Mouse (Mus musculus) lung, embryonic 16.5 days (tissue): ENCODE results near the gene Aldh1l2. TPM values are rescaled to one million over a fixed set of nuclear protein-coding genes. Genes with fewer than 3 reads are reported as not detected.

Source experiments
- ATAC-seq: fragments of 200-750 bp; cut with Nextera tagmentation; 2 replicates; pipeline ENCODE4 v1.8.0; 2017; ENCODE audit warnings: low read depth, mild to moderate bottlenecking, moderate library complexity
- H3K27ac ChIP-seq: fragments of 300-500 bp; sonication (generic); 2 replicates; pipeline ENCODE4 v1.5.1; 2014; ENCODE audit warnings: mild to moderate bottlenecking, control low read depth, low read length
- H3K27me3 ChIP-seq: fragments of 300-500 bp; sonication (generic); 2 replicates; pipeline ENCODE4 v1.6.1; 2014; ENCODE audit warnings: low read depth, low read length, mixed read lengths; ENCODE audit not compliant: control insufficient read depth, insufficient read depth
- H3K36me3 ChIP-seq: fragments of 300-500 bp; sonication (generic); 2 replicates; pipeline ENCODE4 v1.6.1; 2014; ENCODE audit warnings: low read length; ENCODE audit not compliant: control insufficient read depth, insufficient read depth
- H3K4me1 ChIP-seq: fragments of 300-500 bp; sonication (generic); replicated peaks from 2 replicates; pipeline ENCODE4 v1.6.1; 2014; ENCODE audit warnings: low read length, mixed read lengths; ENCODE audit not compliant: control insufficient read depth, insufficient read depth
- H3K4me2 ChIP-seq: fragments of 300-500 bp; sonication (generic); 2 replicates; pipeline ENCODE4 v1.6.1; 2014; ENCODE audit warnings: low read depth, low read length, control low read depth
- H3K4me3 ChIP-seq: fragments of 300-500 bp; sonication (generic); 2 replicates; pipeline ENCODE4 v1.5.1; 2014; ENCODE audit warnings: mild to moderate bottlenecking, low read length, control low read depth
- H3K9ac ChIP-seq: fragments of 300-500 bp; sonication (generic); 2 replicates; pipeline ENCODE4 v1.6.1; 2014; ENCODE audit warnings: low read length, control low read depth
- H3K9me3 ChIP-seq: fragments of 300-500 bp; sonication (generic); 2 replicates; pipeline ENCODE4 v1.6.1; 2016; ENCODE audit warnings: low read length; ENCODE audit not compliant: control insufficient read depth
- WGBS: fragments of 180-500 bp; shearing (Covaris S2); extraction: QIAGEN DNeasy Blood & Tissue Kit; methylation state at CpG from one replicate; pipeline ENCODE4 v1.1.7; 2014; 5-methylcytosine and 5-hydroxymethylcytosine counted together
- polyA plus RNA-seq: library from polyadenylated mRNA; unstranded; fragments of >200 nt; fragmentation: Nextera tagmentation; extraction: Ambion mirVana; gene quantifications from 2 replicates; pipeline ENCODE4 v1.2.1, GENCODE M21; 2015

Gene Aldh1l2
- polyA plus RNA-seq, 1 experiment from 2014 or later = 2.5 TPM

DNA sequence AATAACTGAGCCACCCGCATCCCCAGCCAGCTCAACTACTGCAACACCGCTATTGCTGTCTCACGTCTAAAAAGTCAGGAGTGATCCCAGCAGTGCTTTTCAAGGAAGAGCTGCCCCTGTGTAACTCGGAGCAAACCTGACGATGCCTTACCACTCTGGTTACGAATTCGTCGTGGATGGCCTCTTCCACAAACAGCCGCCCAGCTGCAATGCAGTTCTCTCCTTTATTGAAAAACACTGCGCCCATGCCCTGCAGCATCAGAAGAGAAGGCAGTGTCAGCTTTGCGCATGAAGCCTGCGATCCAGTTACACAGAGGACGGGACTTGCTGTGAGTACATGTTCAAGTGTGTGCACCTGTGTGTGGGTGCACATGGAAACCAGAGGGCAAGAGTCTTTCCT is 36.6 kb downstream of the Aldh1l2 start:
- Histone ChIP-seq H3K4me3 (no peak overlapping the region), H3K9ac (no peak overlapping the region), H3K4me1 (no peaks in the 10 kb centered on the region), H3K4me2 (no peak overlapping the region), H3K9me3 (no peaks in the 10 kb centered on the region), H3K27me3 (no peaks in the 10 kb centered on the region), H3K27ac (no peak overlapping the region), H3K36me3 (no peaks in the 10 kb centered on the region)
- 79% methylated on average over 13 of the region's 13 CpGs for WGBS
- no peak for ATAC-seq

DNA sequence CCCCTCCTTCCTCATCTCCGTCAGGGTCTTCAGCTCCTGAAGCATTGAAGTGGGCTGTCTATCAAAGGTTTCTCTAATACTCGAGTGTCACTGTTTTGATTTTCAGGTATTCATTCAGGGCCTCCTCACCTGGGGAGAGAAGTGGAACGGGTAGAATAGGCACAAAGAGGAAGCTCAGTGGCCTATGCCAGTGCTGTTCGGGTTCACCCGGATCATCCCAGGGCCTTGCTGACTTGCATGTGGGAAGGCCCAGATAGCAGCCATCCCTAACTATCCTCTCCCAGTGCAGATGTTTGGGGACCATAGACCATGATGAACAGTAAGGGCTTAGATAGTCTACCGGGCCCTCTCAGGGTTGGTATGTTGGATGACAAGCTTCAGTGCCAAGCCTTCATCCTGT is 43.4 kb downstream of the Aldh1l2 start:
- H3K36me3 ChIP-seq = no peaks in the 10 kb centered on the region
- no peaks in the 10 kb centered on the region for H3K4me1 ChIP-seq
- H3K27me3 ChIP-seq = no peaks in the 10 kb centered on the region
- H3K4me2 ChIP-seq = no peak overlapping the region
- WGBS = 82% methylated on average over 6 of the region's 6 CpGs
- no peak overlapping the region for H3K9ac ChIP-seq
- no peak for ATAC-seq
- H3K27ac ChIP-seq = no peak overlapping the region
- H3K4me3 ChIP-seq = no peak overlapping the region
- H3K9me3 ChIP-seq = no peaks in the 10 kb centered on the region

DNA sequence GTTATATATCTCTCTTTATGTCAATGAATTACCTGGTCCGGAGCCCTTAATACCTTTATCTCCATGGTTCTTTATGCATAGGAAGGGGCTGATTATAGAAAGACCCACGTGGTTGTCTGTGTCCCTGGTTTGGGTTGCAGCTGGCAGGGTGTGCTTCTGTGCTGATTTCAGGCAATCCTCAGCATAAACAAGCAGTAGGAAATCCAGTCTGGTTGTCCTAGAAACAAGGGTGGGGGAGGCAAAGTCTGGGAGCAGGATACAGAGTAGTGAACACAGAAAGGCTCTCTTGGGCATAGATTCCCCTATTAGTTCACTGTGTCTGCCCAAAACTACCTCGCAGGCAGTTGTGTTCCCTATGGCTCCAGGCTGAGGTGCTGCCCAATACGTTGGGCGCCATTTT is 56.7 kb downstream of the Aldh1l2 start:
- H3K36me3 ChIP-seq = no peaks in the 10 kb centered on the region
- H3K4me1 ChIP-seq = no peaks in the 10 kb centered on the region
- 87% methylated on average over 5 of the region's 5 CpGs for WGBS
- no peak overlapping the region for H3K27ac ChIP-seq
- H3K9me3 ChIP-seq = peaks cover 3% of the 10 kb centered on the region; the same call in 1 of the 2 replicates
- H3K4me3 ChIP-seq = no peak overlapping the region
- H3K9ac ChIP-seq = no peak overlapping the region
- ATAC-seq = no peak
- no peak overlapping the region for H3K4me2 ChIP-seq
- H3K27me3 ChIP-seq = no peaks in the 10 kb centered on the region

DNA sequence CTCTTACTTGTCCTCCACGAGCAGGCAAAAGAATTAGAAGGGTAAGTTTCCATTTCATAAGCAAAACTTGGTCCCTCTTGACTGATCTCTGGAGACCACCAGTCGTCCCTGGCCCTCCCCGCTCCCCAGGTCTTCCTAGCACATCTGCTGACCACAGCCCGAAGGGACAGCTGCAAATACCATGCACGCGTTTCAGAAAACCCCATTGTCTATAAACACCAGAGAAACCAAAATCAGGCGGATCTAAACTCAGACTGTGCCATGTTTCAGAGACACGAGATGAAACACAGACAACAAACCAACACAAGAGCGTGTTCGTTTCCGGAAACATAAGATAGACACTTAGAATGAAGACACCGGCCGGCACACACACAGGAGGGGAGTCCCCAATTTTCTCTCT is 58.7 kb downstream of the Aldh1l2 start:
- Histone ChIP-seq H3K36me3 (no peaks in the 10 kb centered on the region), H3K9ac (no peak overlapping the region), H3K4me2 (no peak overlapping the region), H3K27ac (no peak overlapping the region), H3K27me3 (no peaks in the 10 kb centered on the region), H3K9me3 (peaks cover 3% of the 10 kb centered on the region; the same call in 1 of the 2 replicates), H3K4me3 (no peak overlapping the region), H3K4me1 (no peaks in the 10 kb centered on the region)
- 92% methylated on average over 13 of the region's 13 CpGs for WGBS
- ATAC-seq = no peak

DNA sequence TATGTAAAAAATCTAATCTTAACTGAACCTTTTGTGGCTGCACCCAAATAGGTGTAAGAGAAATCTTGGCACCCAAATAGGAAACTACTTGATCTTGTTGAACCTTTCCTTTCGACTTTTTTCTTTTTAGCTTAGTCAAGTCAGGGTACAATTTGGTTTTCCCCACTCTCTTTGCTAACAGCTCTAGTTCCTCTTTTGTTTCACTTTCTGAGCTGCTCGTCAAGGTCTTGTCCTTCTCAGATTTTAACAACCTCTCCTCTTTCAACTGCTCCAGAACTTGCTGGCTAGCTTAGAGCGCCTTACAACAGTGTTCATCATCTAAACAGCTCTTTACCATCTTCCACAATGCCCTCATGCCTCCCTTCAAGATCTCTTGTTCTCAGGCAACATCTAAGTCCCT is 76.4 kb downstream of the Aldh1l2 start:
- Histone ChIP-seq H3K36me3 (no peaks in the 10 kb centered on the region), H3K27ac (no peak overlapping the region), H3K4me2 (no peak overlapping the region), H3K9me3 (peaks cover 15% of the 10 kb centered on the region), H3K4me1 (no peaks in the 10 kb centered on the region), H3K4me3 (no peak overlapping the region), H3K27me3 (no peaks in the 10 kb centered on the region), H3K9ac (no peak overlapping the region)
- no peak for ATAC-seq
- 94% methylated on average over 3 of the region's 3 CpGs for WGBS

DNA sequence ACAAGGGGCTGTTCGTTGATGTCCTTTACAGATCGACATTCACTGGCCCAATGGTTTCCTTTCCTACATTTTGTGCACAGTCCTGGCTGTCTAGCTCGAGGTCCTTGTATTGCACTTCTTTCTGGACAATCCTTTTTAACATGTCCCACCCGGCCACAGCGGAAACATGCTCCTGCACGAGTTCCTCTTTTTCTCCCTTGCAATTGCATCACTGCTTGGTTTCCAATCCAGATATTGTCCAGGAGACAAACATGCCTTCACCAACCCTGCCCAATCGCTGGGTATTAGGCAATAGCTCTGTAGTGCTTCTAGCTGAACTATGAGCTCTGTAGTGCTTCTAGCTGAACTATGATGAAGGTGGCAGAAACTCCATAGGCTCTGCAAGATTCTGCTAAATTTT is 85.4 kb downstream of the Aldh1l2 start:
- Histone ChIP-seq H3K27me3 (no peaks in the 10 kb centered on the region), H3K9ac (no peak overlapping the region), H3K4me1 (no peaks in the 10 kb centered on the region), H3K27ac (no peak overlapping the region), H3K36me3 (no peaks in the 10 kb centered on the region), H3K9me3 (peaks cover 7% of the 10 kb centered on the region), H3K4me2 (no peak overlapping the region), H3K4me3 (no peak overlapping the region)
- WGBS = 91% methylated on average over 7 of the region's 7 CpGs
- ATAC-seq = no peak

Other genes starting within 250 kb of the Aldh1l2 start
- 0.95 and 1.2 TPM in 2 replicates for gene Slc41a2, start 196.3 kb downstream of the Aldh1l2 start, polyA plus RNA-seq
- 0.58 TPM in 2 replicates for gene D10Wsu102e, start 173.9 kb downstream of the Aldh1l2 start, polyA plus RNA-seq
- gene Washc4, start 9.6 kb upstream of the Aldh1l2 start, polyA plus RNA-seq = 36.6 and 38.2 TPM in 2 replicates
- gene Appl2, start 114.6 kb upstream of the Aldh1l2 start, polyA plus RNA-seq = 53.8 and 55.6 TPM in 2 replicates
- gene 1500009L16Rik, start 188.7 kb upstream of the Aldh1l2 start, polyA plus RNA-seq = 44.4 and 49.7 TPM in 2 replicates